Mouse (Mus musculus) adrenal gland, adult 8-10 months (tissue): ENCODE measurements at regions not wholly inside any gene's neighbourhood (a gene's known extent, or its start where the extent isn't known, plus 50 kb on each side); places are given as distances from the start of the nearest gene placed in this dataset.

ENCODE experiments used
- DNase-seq: peaks from one replicate; pipeline ENCODE4 v3.0.0; 2022

GRCm38 (mm10) chr3:147967866-147968265, 1022.5 kb downstream of the Adgrl2 start:
- no peak for DNase-seq

GRCm38 (mm10) chr3:147967261-147967660, 1023.1 kb downstream of the Adgrl2 start:
- DNase-seq = no peak

DNA sequence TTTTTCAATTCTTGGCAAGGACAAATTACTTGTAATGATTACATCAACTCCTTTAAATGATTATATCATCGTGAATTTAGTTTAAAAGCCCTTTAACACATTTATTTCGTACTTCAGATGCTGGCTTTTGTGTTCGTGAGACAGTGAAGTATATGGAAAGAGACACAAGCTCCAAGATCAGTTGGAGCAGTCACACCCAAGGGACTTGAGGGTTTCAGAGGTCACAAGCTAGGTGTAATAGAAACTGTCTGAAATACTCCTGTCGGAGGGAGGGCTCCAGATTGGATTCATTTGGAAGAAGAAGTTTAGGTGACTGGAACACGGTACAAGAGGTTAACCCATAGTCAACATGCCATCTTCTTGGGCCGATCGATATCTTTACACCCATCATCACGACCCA, 1023.5 kb downstream of the Adgrl2 start:
- no peak for DNase-seq

- DNase-seq = no peak
Measured at GRCm38 (mm10) chr3:147966379-147966778, 1024.0 kb downstream of the Adgrl2 start.

GRCm38 (mm10) chr3:147963698-147964476, 1026.5 kb downstream of the Adgrl2 start:
- DNase-seq = no peak

DNA sequence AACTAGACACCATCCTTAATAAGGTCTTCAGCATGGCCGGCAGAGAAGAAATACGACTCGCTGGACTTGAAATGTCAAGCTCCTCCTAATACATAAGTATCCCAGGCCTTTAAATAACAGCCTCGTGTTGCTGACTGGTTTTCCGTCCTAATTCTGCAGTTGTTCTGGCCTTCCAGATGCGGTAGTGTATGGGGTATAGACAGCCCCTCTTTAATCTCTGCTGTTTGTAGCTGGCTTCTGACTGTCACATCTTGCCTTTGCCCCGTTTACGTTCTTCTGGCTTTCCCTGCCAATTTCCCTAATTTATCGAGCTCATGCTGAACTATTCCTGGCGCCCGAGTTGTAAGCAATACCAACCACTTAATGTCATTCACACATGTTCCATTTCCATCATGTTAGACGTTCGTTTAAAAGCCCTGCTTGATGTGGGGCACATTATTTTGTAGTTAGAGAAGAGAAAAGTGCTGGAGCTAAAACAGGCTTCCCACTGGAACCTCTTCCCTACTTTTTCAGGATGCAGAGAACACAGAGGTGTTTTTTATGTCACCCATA, 1042.2 kb downstream of the Adgrl2 start:
- no peak for DNase-seq

DNA sequence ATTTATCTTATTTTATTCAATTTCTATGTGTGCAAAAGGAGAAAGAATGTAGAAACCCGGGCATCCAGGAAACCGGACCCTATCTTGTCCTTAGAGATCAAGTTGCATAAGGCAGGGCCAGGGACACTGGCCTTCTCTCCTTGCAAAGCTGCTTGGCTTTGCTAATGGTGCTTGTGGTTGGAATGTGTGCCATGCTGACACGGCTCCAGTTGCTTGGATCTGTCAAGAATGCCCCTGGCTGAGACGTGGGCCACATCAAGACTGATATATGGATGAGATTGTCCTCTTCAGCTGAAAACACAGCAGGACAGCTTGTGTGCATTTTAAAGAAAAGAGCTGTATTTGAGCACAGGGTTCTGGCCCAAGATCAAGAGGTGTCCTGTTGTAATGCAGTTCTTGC, 1047.0 kb downstream of the Adgrl2 start:
- no peak for DNase-seq

GRCm38 (mm10) chr3:147930811-147931251, 1059.5 kb downstream of the Adgrl2 start:
- no peak for DNase-seq

DNA sequence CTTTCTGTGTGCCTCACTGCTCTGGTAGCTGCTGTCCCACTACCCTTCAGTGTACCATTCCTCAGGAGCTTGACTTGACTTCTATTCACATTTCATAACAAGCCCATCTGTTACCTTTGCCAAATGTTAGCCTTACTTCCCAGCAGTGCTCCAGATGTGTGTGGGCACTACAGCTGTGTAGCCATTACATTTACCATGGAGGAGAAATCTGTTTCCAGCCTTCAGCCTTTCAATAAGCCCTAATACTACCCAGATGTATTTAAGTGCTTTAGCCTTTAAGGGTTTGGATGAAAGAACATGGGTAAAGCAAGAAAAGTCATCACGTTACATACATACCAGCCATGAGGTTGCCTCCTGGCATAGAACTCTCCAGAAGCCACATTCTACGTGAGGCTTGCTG, 1068.0 kb downstream of the Ttll7 start:
- no peak for DNase-seq

GRCm38 (mm10) chr3:147919701-147920100, 1067.5 kb downstream of the Ttll7 start:
- DNase-seq = no peak

DNA sequence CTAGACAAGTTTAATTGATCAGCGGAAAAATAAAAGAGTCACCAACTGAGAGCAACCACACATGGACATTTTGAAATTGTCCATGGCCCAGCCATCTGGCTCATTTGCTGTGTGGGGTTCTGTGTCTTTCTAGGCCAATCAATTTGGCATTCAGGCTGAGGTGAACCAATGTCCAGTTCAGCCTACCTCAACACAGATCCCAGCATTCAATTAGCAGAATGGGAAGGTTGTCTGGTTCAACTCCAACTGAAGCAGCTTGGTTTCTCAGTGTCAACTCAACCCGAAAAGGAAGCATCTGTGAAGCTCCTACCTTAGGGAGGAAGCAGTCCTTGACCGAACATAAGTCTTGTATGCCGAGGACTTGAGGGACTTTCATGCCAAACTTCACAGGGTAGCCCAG, 1067.0 kb downstream of the Ttll7 start:
- DNase-seq = no peak

GRCm38 (mm10) chr3:147896751-147897150, 1044.6 kb downstream of the Ttll7 start:
- DNase-seq = no peak

DNA sequence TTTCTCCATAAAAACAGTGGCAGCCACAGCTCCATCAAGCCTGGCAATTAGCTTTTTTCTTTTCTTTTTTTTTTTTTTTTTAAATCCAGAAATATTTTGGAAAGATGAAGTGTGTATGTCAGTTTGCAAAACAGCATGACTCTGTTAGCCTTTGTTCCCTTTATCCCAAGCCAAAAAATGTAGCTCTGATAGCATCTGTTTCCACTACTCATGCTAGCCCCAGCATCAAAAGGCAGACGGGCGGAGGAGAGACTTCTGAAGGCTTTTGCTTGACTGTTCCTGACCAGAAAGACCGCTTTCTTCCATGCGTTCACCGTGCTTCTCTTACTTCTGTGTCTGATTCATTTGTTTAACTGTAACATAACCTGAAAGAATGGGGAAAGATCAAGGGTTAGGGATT, 1039.5 kb downstream of the Ttll7 start:
- DNase-seq = no peak

DNA sequence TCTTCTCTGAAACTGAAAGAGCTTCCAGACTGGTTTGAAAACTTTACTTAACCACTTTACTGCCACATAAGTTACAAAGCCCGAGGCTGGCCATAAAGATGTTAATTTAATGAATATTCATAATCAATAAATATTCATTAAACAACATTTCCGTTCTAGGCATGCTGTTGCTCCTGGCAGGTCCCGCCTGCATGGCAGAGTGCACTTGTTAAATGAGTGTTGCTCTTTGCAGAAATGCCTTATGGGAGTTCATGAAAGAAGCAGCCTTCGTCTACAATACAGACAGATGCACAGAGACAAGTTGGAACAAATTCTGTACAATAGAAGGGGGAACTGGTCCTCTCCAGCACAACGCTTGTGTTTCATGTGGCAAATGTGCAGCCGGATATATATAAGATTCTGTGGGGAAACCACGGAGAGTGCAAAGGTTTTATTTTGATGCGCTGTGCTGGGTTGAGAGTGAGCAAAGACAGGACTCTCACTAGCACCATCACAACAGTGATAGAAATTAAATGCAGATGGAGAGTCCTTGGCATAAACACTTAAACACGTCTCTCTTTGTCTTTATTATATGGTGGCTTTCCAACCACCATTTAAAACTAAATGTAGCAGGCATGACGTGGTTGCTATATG, 1034.2 kb downstream of the Ttll7 start:
- no peak for DNase-seq

- DNase-seq = no peak
Measured at GRCm38 (mm10) chr3:147882936-147883645, 1030.9 kb downstream of the Ttll7 start.

DNA sequence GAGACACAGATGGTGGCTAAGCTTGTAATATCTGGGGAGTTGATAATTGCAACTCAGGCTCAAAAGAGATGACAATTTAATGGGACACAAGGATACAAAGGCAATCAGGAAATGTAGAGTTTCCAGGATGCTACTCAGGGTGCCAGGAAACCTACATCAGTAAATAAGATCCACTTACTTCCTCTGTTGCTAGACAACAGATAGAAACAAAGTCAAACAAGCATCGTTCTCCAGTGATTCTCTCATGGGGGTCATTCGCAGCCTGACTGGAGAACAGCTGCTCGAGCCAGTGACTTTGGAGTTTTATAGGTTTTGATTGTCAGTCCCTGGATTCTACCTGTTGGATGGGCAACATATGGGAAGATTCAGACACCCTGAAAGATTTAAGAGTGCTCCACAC, 1026.5 kb downstream of the Ttll7 start:
- DNase-seq = no peak

GRCm38 (mm10) chr3:147868281-147868680, 1016.1 kb downstream of the Ttll7 start:
- DNase-seq = no peak

DNA sequence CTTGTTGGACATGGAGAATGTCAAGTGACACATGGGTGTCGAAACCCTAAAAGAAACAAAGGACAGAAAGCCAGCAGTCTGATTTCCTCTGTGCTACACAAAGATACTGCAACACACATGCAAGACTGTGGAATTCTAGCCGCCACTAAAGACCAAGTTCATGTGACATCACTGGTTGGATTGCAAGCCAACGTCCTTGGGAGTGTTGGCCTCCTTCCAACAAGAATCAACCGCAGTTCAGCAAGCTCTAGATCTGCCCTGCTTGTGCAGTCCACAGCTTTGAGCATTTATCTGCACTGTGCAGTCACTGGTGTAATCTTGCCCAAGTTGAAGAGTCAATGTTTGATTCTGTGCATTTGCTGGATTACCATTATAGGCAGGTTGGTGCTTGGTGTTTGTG, 1001.2 kb downstream of the Ttll7 start:
- peak; percentile 81 for DNase-seq

- DNase-seq = no peak
Measured at GRCm38 (mm10) chr3:147852830-147853229, 1000.7 kb downstream of the Ttll7 start.

GRCm38 (mm10) chr3:147841357-147841756, 989.2 kb downstream of the Ttll7 start:
- no peak for DNase-seq

GRCm38 (mm10) chr3:147838816-147839215, 986.6 kb downstream of the Ttll7 start:
- peak; percentile 76 for DNase-seq

DNA sequence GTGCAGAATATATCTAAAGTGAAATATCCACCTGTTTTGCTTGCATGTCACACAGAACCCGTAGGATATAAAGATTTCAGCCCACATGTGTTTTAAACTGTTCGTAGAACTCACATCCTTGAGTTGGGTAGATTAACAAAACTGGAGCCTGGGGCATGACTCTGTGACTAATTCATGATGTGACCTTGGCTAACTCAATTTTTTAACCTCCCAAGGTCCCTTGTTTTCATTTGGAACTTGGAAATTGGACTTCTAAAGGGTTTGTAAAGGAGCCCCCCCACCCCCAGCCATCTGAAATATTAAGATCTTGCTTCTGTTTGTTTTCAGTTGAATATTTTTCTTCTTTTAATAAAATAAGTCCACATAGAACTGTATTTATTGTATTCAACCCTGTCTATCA, 983.5 kb downstream of the Ttll7 start:
- peak; percentile 8 for DNase-seq

- no peak for DNase-seq
Measured at GRCm38 (mm10) chr3:147825337-147825736, 973.2 kb downstream of the Ttll7 start.
